Mouse (Mus musculus) liver, embryonic 15.5 days (tissue): ENCODE measurements at regions not wholly inside any gene's neighbourhood (a gene's known extent, or its start where the extent isn't known, plus 50 kb on each side); places are given as distances from the start of the nearest gene placed in this dataset.

Source experiments
- ATAC-seq: fragments of 200-750 bp; cut with Nextera tagmentation; 2 replicates; pipeline ENCODE4 v1.8.0; 2017; ENCODE audit warnings: moderate number of reproducible peaks, mild to moderate bottlenecking, moderate library complexity; ENCODE audit not compliant: insufficient read depth
- H3K27ac ChIP-seq: fragments of 300-500 bp; sonication (generic); replicated peaks from 2 replicates; pipeline ENCODE4 v1.5.1; 2015; ENCODE audit warnings: mild to moderate bottlenecking, inconsistent platforms
- H3K27me3 ChIP-seq: fragments of 300-500 bp; sonication (generic); 2 replicates; pipeline ENCODE4 v1.6.1; 2015; ENCODE audit warnings: mild to moderate bottlenecking, inconsistent platforms
- H3K36me3 ChIP-seq: fragments of 300-500 bp; sonication (generic); replicated peaks from 2 replicates; pipeline ENCODE4 v1.6.1; 2015; ENCODE audit warnings: moderate library complexity, mild to moderate bottlenecking, inconsistent platforms
- H3K4me1 ChIP-seq: fragments of 300-500 bp; sonication (generic); replicated peaks from 2 replicates; pipeline ENCODE4 v1.6.1; 2015; ENCODE audit warnings: inconsistent platforms
- H3K4me2 ChIP-seq: fragments of 300-500 bp; sonication (generic); 2 replicates; pipeline ENCODE4 v1.6.1; 2015; ENCODE audit warnings: moderate library complexity, mild to moderate bottlenecking, inconsistent platforms
- H3K4me3 ChIP-seq: fragments of 300-500 bp; sonication (generic); replicated peaks from 2 replicates; pipeline ENCODE4 v1.5.1; 2015; ENCODE audit warnings: mild to moderate bottlenecking, inconsistent platforms
- H3K9ac ChIP-seq: fragments of 300-500 bp; sonication (generic); 2 replicates; pipeline ENCODE4 v1.6.1; 2015; ENCODE audit warnings: moderate library complexity, mild to moderate bottlenecking, inconsistent platforms
- H3K9me3 ChIP-seq: fragments of 300-500 bp; sonication (generic); replicated peaks from 2 replicates; pipeline ENCODE4 v1.6.1; 2016; ENCODE audit warnings: inconsistent platforms
- WGBS: fragments of 180-500 bp; shearing (Covaris S2); methylation state at CpG from one replicate; pipeline ENCODE4 v1.1.7; 2015; ENCODE audit warnings: mixed read lengths; ENCODE audit not compliant: insufficient replicate concordance; 5-methylcytosine and 5-hydroxymethylcytosine counted together

GRCm38 (mm10) chr10:126680275-126681184, 220.6 kb downstream of the Atp23 start:
- Histone ChIP-seq H3K36me3 (no peaks in the 10 kb centered on the region), H3K4me3 (no peak overlapping the region), H3K4me2 (no peak overlapping the region), H3K9ac (no peak overlapping the region), H3K9me3 (no peaks in the 10 kb centered on the region), H3K27ac (no peak overlapping the region), H3K4me1 (no peaks in the 10 kb centered on the region), H3K27me3 (no peaks in the 10 kb centered on the region)
- no peak for ATAC-seq
- WGBS, result 10% methylated on average over 12 of the region's 12 CpGs

DNA sequence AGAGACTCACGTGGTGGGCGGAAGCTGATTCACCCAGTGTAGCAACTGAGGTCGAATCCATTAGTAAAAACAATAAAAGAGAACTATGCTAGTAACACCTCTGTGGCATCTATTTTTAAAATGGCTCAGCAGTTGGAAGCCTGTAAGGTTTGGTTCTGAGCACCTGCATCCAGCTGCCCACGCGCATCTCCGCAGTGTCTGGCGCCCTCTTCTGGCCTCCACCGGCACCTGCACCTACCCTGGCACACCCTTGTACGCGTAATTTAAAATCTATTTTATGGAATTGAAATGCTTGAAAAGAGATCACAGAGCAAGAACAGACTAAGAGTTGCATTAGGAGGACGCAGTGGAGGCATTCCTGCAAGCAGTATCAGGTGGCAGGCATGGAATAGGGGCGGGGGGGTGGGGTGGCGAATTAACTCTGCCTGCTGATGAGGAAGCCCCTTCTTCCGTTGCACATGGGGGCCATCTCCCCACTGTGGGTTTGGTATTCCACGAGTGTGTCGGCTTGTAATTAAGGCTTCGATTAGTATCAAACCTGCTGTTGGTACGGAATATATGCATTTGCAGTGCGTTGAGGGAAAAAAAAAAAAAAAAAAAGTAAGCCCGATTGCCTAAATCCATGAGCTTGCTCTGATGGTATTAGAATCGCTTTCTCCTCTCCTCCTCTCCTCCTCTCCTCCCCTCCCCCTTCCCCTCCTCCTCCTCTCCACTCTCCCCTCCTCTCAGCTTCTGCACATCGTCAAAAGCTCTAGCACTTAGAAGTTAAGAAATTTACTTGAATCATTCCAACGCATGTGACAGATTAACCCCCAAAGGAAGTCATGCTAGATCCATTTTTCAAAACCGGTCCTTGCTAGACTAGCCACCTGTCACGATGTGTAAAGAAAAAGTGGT, 221.7 kb downstream of the Atp23 start:
- Histone ChIP-seq H3K4me2 (no peak overlapping the region), H3K9ac (no peak overlapping the region), H3K9me3 (no peaks in the 10 kb centered on the region), H3K36me3 (no peaks in the 10 kb centered on the region), H3K4me3 (no peak overlapping the region), H3K27ac (no peak overlapping the region), H3K4me1 (no peaks in the 10 kb centered on the region), H3K27me3 (no peaks in the 10 kb centered on the region)
- WGBS, result 27% methylated on average over 25 of the region's 25 CpGs
- ATAC-seq, result no peak

- no peaks in the 10 kb centered on the region for H3K27me3 ChIP-seq
- no peak for ATAC-seq
- no peak overlapping the region for H3K4me2 ChIP-seq
- H3K9me3 ChIP-seq, result no peaks in the 10 kb centered on the region
- H3K4me3 ChIP-seq, result no peak overlapping the region
- H3K4me1 ChIP-seq, result no peaks in the 10 kb centered on the region
- no peak overlapping the region for H3K9ac ChIP-seq
- no peaks in the 10 kb centered on the region for H3K36me3 ChIP-seq
- 49% methylated on average over 5 of the region's 5 CpGs for WGBS
- no peak overlapping the region for H3K27ac ChIP-seq
Observed at GRCm38 (mm10) chr10:126673437-126673836, 227.7 kb downstream of the Atp23 start.

- Histone ChIP-seq H3K27ac (no peak overlapping the region), H3K27me3 (no peaks in the 10 kb centered on the region), H3K9ac (no peak overlapping the region), H3K4me1 (no peaks in the 10 kb centered on the region), H3K9me3 (no peaks in the 10 kb centered on the region), H3K4me2 (no peak overlapping the region), H3K36me3 (no peaks in the 10 kb centered on the region), H3K4me3 (no peak overlapping the region)
- 72% methylated on average over 13 of the region's 13 CpGs for WGBS
- no peak for ATAC-seq
Observed at GRCm38 (mm10) chr10:126664408-126665083, 236.6 kb downstream of the Atp23 start.

DNA sequence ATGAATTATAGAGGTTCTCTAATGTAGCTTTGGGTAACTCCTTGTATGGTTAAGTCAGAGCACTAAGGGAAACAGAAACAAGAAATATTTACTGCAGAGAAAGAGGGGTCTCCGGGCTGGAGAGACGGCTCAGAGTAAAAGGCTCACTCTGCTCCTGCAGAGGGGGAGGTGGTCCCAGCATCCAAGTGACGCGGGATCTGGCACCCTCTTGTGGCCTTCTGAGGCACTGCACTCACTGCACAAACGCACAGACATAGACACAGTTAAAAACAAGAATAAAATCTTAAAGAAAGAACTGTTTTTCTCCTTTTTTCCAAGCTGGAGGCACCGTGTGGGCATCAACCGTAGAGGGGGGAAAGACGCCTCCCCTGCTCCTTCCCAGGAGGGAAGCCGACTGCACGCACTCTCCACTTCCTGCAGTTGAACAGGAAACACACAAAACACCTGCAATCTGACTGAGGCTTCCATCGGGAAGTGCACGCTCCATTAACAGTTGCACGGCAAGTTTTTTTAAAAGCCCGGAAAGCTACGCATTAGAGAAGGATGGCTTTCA, 237.6 kb downstream of the Atp23 start:
- 64% methylated on average over 15 of the region's 15 CpGs for WGBS
- Histone ChIP-seq H3K9ac (no peak overlapping the region), H3K4me2 (no peak overlapping the region), H3K27ac (no peak overlapping the region), H3K4me1 (no peaks in the 10 kb centered on the region), H3K36me3 (no peaks in the 10 kb centered on the region), H3K27me3 (no peaks in the 10 kb centered on the region), H3K9me3 (no peaks in the 10 kb centered on the region), H3K4me3 (no peak overlapping the region)
- no peak for ATAC-seq

DNA sequence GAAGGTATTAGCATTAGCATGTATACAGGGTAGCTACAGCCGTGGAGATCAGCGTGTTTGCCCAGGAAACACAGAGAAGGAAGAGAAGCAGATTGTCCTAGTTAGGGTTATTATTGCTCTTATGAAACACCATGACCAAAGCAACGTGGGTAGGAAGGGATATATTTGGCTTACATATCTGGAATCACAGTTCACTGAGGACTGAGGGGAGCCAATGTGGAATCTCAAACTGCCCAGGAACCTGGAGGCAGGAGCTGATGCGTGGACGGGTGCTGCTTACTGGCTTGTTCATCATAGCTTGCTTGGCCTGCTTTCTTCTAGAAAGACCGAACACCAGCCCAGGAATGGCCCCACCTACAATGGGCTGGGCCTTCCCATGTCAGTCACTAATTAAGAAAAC, 238.4 kb downstream of the Atp23 start:
- H3K27me3 ChIP-seq, result no peaks in the 10 kb centered on the region
- H3K9ac ChIP-seq, result no peak overlapping the region
- no peaks in the 10 kb centered on the region for H3K36me3 ChIP-seq
- no peak overlapping the region for H3K4me2 ChIP-seq
- no peaks in the 10 kb centered on the region for H3K9me3 ChIP-seq
- ATAC-seq, result no peak
- 71% methylated on average over 6 of the region's 6 CpGs for WGBS
- no peak overlapping the region for H3K4me3 ChIP-seq
- H3K4me1 ChIP-seq, result no peaks in the 10 kb centered on the region
- no peak overlapping the region for H3K27ac ChIP-seq

DNA sequence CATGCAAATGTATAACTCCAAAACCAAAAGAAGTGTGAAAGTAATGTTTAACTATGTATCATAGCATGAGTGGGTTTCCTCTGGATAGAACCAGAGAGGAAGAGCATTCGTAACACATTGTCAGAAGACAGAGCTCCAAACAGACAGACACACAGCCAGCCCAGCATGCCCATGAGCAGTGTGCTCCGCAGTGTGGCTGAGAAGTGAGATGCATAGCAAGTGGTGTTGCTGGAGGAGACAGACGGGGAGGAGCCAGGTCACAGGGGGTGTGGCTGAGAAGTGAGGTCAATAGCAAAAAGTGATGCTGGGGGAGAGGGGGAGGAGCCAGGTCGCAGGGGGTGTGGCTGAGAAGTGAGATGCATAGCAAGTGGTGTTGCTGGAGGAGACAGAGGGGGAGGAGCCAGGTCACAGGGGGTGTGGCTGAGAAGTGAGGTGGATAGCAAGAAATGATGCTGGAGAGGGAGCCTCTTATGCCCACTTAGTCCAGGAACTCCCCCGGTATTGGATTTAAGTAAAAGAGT, 240.0 kb downstream of the Atp23 start:
- Histone ChIP-seq H3K27me3 (no peaks in the 10 kb centered on the region), H3K4me1 (no peaks in the 10 kb centered on the region), H3K4me2 (no peak overlapping the region), H3K9ac (no peak overlapping the region), H3K36me3 (no peaks in the 10 kb centered on the region), H3K9me3 (no peaks in the 10 kb centered on the region), H3K4me3 (no peak overlapping the region), H3K27ac (no peak overlapping the region)
- 42% methylated on average over 5 of the region's 5 CpGs for WGBS
- ATAC-seq, result no peak

- Histone ChIP-seq H3K4me1 (no peaks in the 10 kb centered on the region), H3K27ac (no peak overlapping the region), H3K9ac (no peak overlapping the region), H3K9me3 (no peaks in the 10 kb centered on the region), H3K36me3 (no peaks in the 10 kb centered on the region), H3K4me2 (no peak overlapping the region), H3K4me3 (no peak overlapping the region), H3K27me3 (no peaks in the 10 kb centered on the region)
- WGBS, result 69% methylated on average over 9 of the region's 9 CpGs
- no peak for ATAC-seq
Observed at GRCm38 (mm10) chr10:126660024-126660423, 241.1 kb downstream of the Atp23 start.

GRCm38 (mm10) chr10:126652693-126653092, 248.5 kb downstream of the Atp23 start:
- Histone ChIP-seq H3K9me3 (no peaks in the 10 kb centered on the region), H3K27ac (no peak overlapping the region), H3K36me3 (no peaks in the 10 kb centered on the region), H3K27me3 (no peaks in the 10 kb centered on the region), H3K4me1 (no peaks in the 10 kb centered on the region), H3K4me3 (no peak overlapping the region), H3K9ac (no peak overlapping the region), H3K4me2 (no peak overlapping the region)
- WGBS, result 50% methylated on average over 3 of the region's 3 CpGs
- no peak for ATAC-seq

DNA sequence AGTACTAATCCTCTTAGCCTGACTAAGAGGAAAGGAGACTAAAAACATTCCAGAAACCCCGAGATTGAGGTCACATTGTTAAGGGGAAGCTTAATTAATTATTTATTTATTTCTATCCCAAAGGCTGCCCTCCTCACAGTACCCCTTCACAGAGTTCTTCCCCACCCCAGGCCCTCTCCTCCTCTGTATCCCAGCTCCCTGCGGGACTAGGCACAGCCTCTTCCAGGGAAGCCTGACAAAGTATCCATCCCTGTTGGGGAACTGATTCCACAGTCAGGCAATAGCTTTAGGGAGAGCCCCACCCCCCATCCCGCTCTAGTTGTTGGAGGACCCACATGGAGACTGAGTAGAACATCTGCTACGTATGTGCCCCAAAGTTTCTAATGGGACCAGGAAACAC, 254.6 kb downstream of the Atp23 start:
- H3K9me3 ChIP-seq, result no peaks in the 10 kb centered on the region
- no peak overlapping the region for H3K4me3 ChIP-seq
- H3K36me3 ChIP-seq, result no peaks in the 10 kb centered on the region
- H3K27me3 ChIP-seq, result no peaks in the 10 kb centered on the region
- 47% methylated on average over 4 of the region's 4 CpGs for WGBS
- H3K4me2 ChIP-seq, result no peak overlapping the region
- H3K9ac ChIP-seq, result no peak overlapping the region
- ATAC-seq, result no peak
- H3K4me1 ChIP-seq, result no peaks in the 10 kb centered on the region
- no peak overlapping the region for H3K27ac ChIP-seq
